Mouse (Mus musculus) liver, embryonic 13.5 days (tissue): Measurements from ENCODE around the gene Riok2. TPM values are rescaled to one million over a fixed set of nuclear protein-coding genes. Genes with fewer than 3 reads are reported as not detected.

Source experiments
- ATAC-seq: fragments of 200-750 bp; cut with Nextera tagmentation; 2 replicates; pipeline ENCODE4 v1.8.0; 2017; ENCODE audit warnings: low read depth, mild to moderate bottlenecking, moderate number of reproducible peaks, moderate library complexity
- DNase-seq: peaks from one replicate; pipeline ENCODE4 v3.0.0; 2022
- H3K27ac ChIP-seq: fragments of 300-500 bp; sonication (generic); 2 replicates; pipeline ENCODE4 v1.5.1; 2015; ENCODE audit warnings: moderate library complexity, mild to moderate bottlenecking, inconsistent platforms
- H3K27me3 ChIP-seq: fragments of 300-500 bp; sonication (generic); 2 replicates; pipeline ENCODE4 v1.6.1; 2015; ENCODE audit warnings: mild to moderate bottlenecking, inconsistent platforms
- H3K36me3 ChIP-seq: fragments of 300-500 bp; sonication (generic); 2 replicates; pipeline ENCODE4 v1.6.1; 2015; ENCODE audit warnings: mild to moderate bottlenecking, inconsistent platforms
- H3K4me1 ChIP-seq: fragments of 300-500 bp; sonication (generic); replicated peaks from 2 replicates; pipeline ENCODE4 v1.6.1; 2015; ENCODE audit warnings: inconsistent platforms
- H3K4me2 ChIP-seq: fragments of 300-500 bp; sonication (generic); 2 replicates; pipeline ENCODE4 v1.6.1; 2015; ENCODE audit warnings: inconsistent platforms, mild to moderate bottlenecking, moderate library complexity
- H3K4me3 ChIP-seq: fragments of 300-500 bp; sonication (generic); replicated peaks from 2 replicates; pipeline ENCODE4 v1.5.1; 2015; ENCODE audit warnings: mild to moderate bottlenecking, inconsistent platforms
- H3K9ac ChIP-seq: fragments of 300-500 bp; sonication (generic); 2 replicates; pipeline ENCODE4 v1.6.1; 2015; ENCODE audit warnings: mild to moderate bottlenecking, inconsistent platforms
- H3K9me3 ChIP-seq: fragments of 300-500 bp; sonication (generic); replicated peaks from 2 replicates; pipeline ENCODE4 v1.6.1; 2016; ENCODE audit warnings: inconsistent platforms
- WGBS: fragments of 180-500 bp; shearing (Covaris S2); methylation state at CpG from one replicate; pipeline ENCODE4 v1.1.7; 2015; ENCODE audit not compliant: insufficient replicate concordance; 5-methylcytosine and 5-hydroxymethylcytosine counted together
- polyA plus RNA-seq: library from polyadenylated mRNA; unstranded; fragments of >200 nt; fragmentation: Nextera tagmentation; extraction: Ambion mirVana; gene quantifications from 2 replicates; pipeline ENCODE4 v1.2.1, GENCODE M21; 2015

The Riok2 gene
- polyA plus RNA-seq, 1 experiment from 2014 or later, result 17.0 TPM

- no peaks in the 10 kb centered on the region for H3K4me1 ChIP-seq
- no peaks in the 10 kb centered on the region for H3K27me3 ChIP-seq
- no peaks in the 10 kb centered on the region for H3K9me3 ChIP-seq
- DNase-seq, result no peak
- H3K9ac ChIP-seq, result no peak overlapping the region
- ATAC-seq, result no peak
- no peaks in the 10 kb centered on the region for H3K36me3 ChIP-seq
- no peak overlapping the region for H3K4me3 ChIP-seq
- no peak overlapping the region for H3K4me2 ChIP-seq
- H3K27ac ChIP-seq, result no peak overlapping the region
- WGBS, result 64% methylated on average over 6 of the region's 6 CpGs
Observed at GRCm38 (mm10) chr17:17408720-17409478, 34.8 kb downstream of the Riok2 start.

GRCm38 (mm10) chr17:17409601-17410000, 35.5 kb downstream of the Riok2 start:
- 56% methylated on average over 2 of the region's 2 CpGs for WGBS
- Histone ChIP-seq H3K36me3 (no peaks in the 10 kb centered on the region), H3K27me3 (no peaks in the 10 kb centered on the region), H3K4me3 (no peak overlapping the region), H3K27ac (no peak overlapping the region), H3K9me3 (no peaks in the 10 kb centered on the region), H3K9ac (no peak overlapping the region), H3K4me1 (no peaks in the 10 kb centered on the region), H3K4me2 (no peak overlapping the region)
- no peak for DNase-seq
- no peak for ATAC-seq

- 73% methylated on average over 2 of the region's 2 CpGs for WGBS
- no peaks in the 10 kb centered on the region for H3K36me3 ChIP-seq
- H3K27ac ChIP-seq, result no peak overlapping the region
- no peaks in the 10 kb centered on the region for H3K27me3 ChIP-seq
- no peak overlapping the region for H3K4me2 ChIP-seq
- no peak for ATAC-seq
- no peaks in the 10 kb centered on the region for H3K9me3 ChIP-seq
- H3K4me3 ChIP-seq, result no peak overlapping the region
- no peak for DNase-seq
- no peak overlapping the region for H3K9ac ChIP-seq
- no peaks in the 10 kb centered on the region for H3K4me1 ChIP-seq
Observed at GRCm38 (mm10) chr17:17411443-17411842, 37.3 kb downstream of the Riok2 start.

GRCm38 (mm10) chr17:17412176-17412575, 38.1 kb downstream of the Riok2 start:
- Histone ChIP-seq H3K4me1 (no peaks in the 10 kb centered on the region), H3K27ac (no peak overlapping the region), H3K9ac (no peak overlapping the region), H3K4me3 (no peak overlapping the region), H3K9me3 (no peaks in the 10 kb centered on the region), H3K27me3 (no peaks in the 10 kb centered on the region), H3K4me2 (no peak overlapping the region), H3K36me3 (no peaks in the 10 kb centered on the region)
- no peak for DNase-seq
- no peak for ATAC-seq
- WGBS, result 60% methylated on average over 2 of the region's 2 CpGs

DNA sequence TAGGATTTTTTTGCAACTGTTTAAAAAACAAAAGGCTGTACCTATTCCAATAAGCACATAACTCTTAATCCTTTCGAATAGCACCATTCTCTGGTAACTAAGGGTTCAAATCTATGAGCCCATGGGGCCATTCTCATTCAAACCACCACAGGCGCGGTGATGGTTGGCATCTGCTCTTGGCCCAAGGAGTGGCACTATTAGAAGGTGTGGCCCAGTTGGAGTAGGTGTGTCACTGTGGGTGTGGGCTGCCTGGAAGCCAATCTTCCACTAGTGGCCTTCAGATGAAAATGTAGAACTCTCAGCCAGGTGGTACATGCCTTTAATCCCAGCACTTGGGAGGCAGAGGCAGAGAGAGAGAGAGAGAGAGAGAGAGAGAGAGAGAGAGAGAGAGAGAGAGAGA, 40.1 kb downstream of the Riok2 start:
- Histone ChIP-seq H3K27me3 (no peaks in the 10 kb centered on the region), H3K27ac (no peak overlapping the region), H3K4me1 (no peaks in the 10 kb centered on the region), H3K4me3 (no peak overlapping the region), H3K36me3 (no peaks in the 10 kb centered on the region), H3K4me2 (no peak overlapping the region), H3K9ac (no peak overlapping the region), H3K9me3 (no peaks in the 10 kb centered on the region)
- no peak for DNase-seq
- no peak for ATAC-seq
- WGBS, result 73% methylated on average over 3 of the region's 3 CpGs

GRCm38 (mm10) chr17:17424609-17425307, 50.6 kb downstream of the Riok2 start:
- no peaks in the 10 kb centered on the region for H3K4me1 ChIP-seq
- no peaks in the 10 kb centered on the region for H3K9me3 ChIP-seq
- no peak for ATAC-seq
- 36% methylated on average over 4 of the region's 4 CpGs for WGBS
- H3K27ac ChIP-seq, result no peak overlapping the region
- no peaks in the 10 kb centered on the region for H3K36me3 ChIP-seq
- DNase-seq, result no peak
- no peak overlapping the region for H3K4me3 ChIP-seq
- H3K4me2 ChIP-seq, result no peak overlapping the region
- H3K9ac ChIP-seq, result no peak overlapping the region
- H3K27me3 ChIP-seq, result no peaks in the 10 kb centered on the region

GRCm38 (mm10) chr17:17425308-17425813, 51.3 kb downstream of the Riok2 start:
- ATAC-seq (no peak), DNase-seq (no peak)
- WGBS, result 46% methylated on average over 4 of the region's 4 CpGs
- no peak overlapping the region for H3K4me3 ChIP-seq
- H3K4me2 ChIP-seq, result no peak overlapping the region
- no peaks in the 10 kb centered on the region for H3K9me3 ChIP-seq
- H3K27ac ChIP-seq, result no peak overlapping the region
- H3K9ac ChIP-seq, result no peak overlapping the region
- no peaks in the 10 kb centered on the region for H3K36me3 ChIP-seq
- no peaks in the 10 kb centered on the region for H3K4me1 ChIP-seq
- H3K27me3 ChIP-seq, result no peaks in the 10 kb centered on the region

DNA sequence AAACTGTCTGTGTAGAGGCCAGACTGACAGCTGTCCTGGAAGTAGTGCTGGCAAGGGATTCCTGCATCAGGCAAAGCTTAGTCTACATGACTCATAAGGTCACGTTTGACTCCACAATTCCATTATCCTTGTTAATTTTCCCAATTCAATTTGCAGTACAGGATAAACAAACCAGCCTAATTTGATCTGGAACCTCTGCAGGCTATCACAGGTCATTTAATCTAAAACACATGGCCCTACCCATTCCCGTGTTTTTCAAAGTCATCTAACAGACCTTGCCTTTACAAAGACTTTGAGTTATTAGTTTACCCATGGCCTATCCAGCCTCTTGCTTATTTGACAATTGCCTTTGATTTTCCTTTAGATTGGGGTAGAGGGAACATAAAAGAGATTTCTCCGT, 51.8 kb downstream of the Riok2 start:
- no peak for ATAC-seq
- H3K4me2 ChIP-seq, result no peak overlapping the region
- 50% methylated on average over 3 of the region's 3 CpGs for WGBS

DNA sequence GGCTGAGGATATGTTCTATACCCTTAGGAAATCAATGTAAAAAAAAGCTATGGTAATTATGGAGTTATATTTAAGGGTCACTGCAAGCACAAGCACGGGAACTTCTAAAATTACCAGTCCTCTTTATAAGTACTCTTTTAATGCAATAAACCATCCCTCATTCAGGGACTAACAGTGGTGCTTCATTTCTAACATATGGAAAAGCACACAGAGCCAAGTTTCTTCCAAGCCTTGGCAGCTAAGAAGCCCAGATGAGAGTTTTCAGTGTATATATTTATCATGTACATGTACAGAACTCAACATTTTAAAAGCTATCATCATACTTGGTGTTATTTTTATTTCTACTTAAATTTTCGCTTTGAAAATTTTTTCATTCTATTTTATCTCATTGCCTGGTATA, 54.8 kb downstream of the Riok2 start:
- ATAC-seq, result no peak
- no peak for DNase-seq
- no peak overlapping the region for H3K4me2 ChIP-seq
- H3K27me3 ChIP-seq, result no peaks in the 10 kb centered on the region
- no peaks in the 10 kb centered on the region for H3K4me1 ChIP-seq
- no peak overlapping the region for H3K9ac ChIP-seq
- no peak overlapping the region for H3K27ac ChIP-seq
- H3K9me3 ChIP-seq, result no peaks in the 10 kb centered on the region
- H3K4me3 ChIP-seq, result no peak overlapping the region
- WGBS, result 64% methylated on average over 2 of the region's 2 CpGs
- H3K36me3 ChIP-seq, result no peaks in the 10 kb centered on the region

More for the DNA sequence above, 51.8 kb downstream of the Riok2 start:
- Histone ChIP-seq H3K9me3 (no peaks in the 10 kb centered on the region), H3K4me1 (no peaks in the 10 kb centered on the region), H3K27ac (no peak overlapping the region), H3K27me3 (no peaks in the 10 kb centered on the region), H3K4me3 (no peak overlapping the region), H3K36me3 (no peaks in the 10 kb centered on the region), H3K9ac (no peak overlapping the region)
- DNase-seq, result no peak

GRCm38 (mm10) chr17:17433679-17434078, 59.6 kb downstream of the Riok2 start:
- Histone ChIP-seq H3K27me3 (no peaks in the 10 kb centered on the region), H3K27ac (no peak overlapping the region), H3K4me3 (no peak overlapping the region), H3K36me3 (no peaks in the 10 kb centered on the region), H3K4me1 (no peaks in the 10 kb centered on the region), H3K9me3 (no peaks in the 10 kb centered on the region), H3K4me2 (no peak overlapping the region), H3K9ac (no peak overlapping the region)
- WGBS, result 56% methylated on average over 4 of the region's 4 CpGs
- no peak for DNase-seq
- no peak for ATAC-seq

DNA sequence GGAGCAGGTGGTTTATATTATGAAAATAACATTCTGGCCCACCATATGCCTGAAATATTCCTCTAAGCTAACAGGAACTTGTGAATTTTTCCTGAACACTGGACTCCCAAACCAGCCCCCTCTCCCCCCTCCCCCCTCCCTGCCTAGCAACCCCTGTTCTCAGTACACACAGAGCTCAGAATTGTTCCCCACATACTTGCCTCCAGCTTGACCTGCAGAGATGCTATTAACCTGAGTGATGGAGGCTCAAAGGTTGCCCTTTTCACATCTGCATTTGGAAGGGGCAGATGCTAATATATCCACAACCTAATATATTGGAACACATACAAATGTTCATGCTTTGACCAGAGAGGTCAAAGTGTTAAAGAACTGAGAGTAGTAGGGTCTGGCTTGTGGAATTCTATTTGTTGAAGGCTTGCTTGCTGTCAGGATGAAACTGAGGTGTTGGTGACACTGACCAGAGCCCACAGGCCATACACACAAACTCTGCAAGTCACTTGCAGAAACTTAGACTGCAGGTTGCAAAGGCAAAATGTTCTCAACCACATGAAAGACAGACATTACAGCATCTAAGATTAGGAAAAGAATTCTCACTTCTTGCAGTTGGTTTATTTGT, 64.6 kb downstream of the Riok2 start:
- Histone ChIP-seq H3K4me2 (no peak overlapping the region), H3K4me3 (no peak overlapping the region), H3K27me3 (no peaks in the 10 kb centered on the region), H3K36me3 (no peaks in the 10 kb centered on the region), H3K27ac (no peak overlapping the region), H3K9ac (no peak overlapping the region), H3K9me3 (no peaks in the 10 kb centered on the region), H3K4me1 (no peaks in the 10 kb centered on the region)
- DNase-seq (no peak), ATAC-seq (no peak)
